Mouse (Mus musculus): ENCODE results near the gene Lsp1.

Lsp1 gene

GRCm38 (mm10) chr7:142476271-142476670, 15.7 kb downstream of the Lsp1 start:
- no peak for DNase-seq (ENCODE audit: low spot score in 2 of 2)

GRCm38 (mm10) chr7:142476795-142477452, 16.3 kb downstream of the Lsp1 start:
- no peak for DNase-seq (ENCODE audit: low spot score in 2 of 2)

GRCm38 (mm10) chr7:142478001-142478400, 17.4 kb downstream of the Lsp1 start:
- no peak for DNase-seq (ENCODE audit: low spot score in 2 of 2)

- no peak for DNase-seq (ENCODE audit: low spot score in 2 of 2)
These were observed 18.0 kb downstream of the Lsp1 start for GRCm38 (mm10) chr7:142478574-142478973.

- DNase-seq (ENCODE audit: low spot score in 2 of 2): no peak
These were observed 18.7 kb downstream of the Lsp1 start for GRCm38 (mm10) chr7:142479307-142479706.

- no peak for DNase-seq (ENCODE audit: low spot score in 2 of 2)
These were observed 19.3 kb downstream of the Lsp1 start for GRCm38 (mm10) chr7:142479886-142480285.

GRCm38 (mm10) chr7:142480661-142481060, 20.1 kb downstream of the Lsp1 start:
- DNase-seq (ENCODE audit: low spot score in 2 of 2): no peak

- peak in 1 of 2 experiments; percentile 34 for DNase-seq (ENCODE audit: low spot score in 2 of 2)
These were observed 20.6 kb downstream of the Lsp1 start for GRCm38 (mm10) chr7:142481186-142481567.

- no peak for DNase-seq (ENCODE audit: low spot score in 2 of 2)
These were observed 21.1 kb downstream of the Lsp1 start for GRCm38 (mm10) chr7:142481568-142482255.

GRCm38 (mm10) chr7:142482256-142482609, 21.6 kb downstream of the Lsp1 start:
- no peak for DNase-seq (ENCODE audit: low spot score in 2 of 2)

- DNase-seq (ENCODE audit: low spot score in 2 of 2): no peak
These were observed 22.5 kb downstream of the Lsp1 start for GRCm38 (mm10) chr7:142483136-142483535.

- DNase-seq (ENCODE audit: low spot score in 2 of 2): no peak
These were observed 24.2 kb downstream of the Lsp1 start for GRCm38 (mm10) chr7:142484780-142485179.

- no peak for DNase-seq (ENCODE audit: low spot score in 2 of 2)
These were observed 26.1 kb downstream of the Lsp1 start for GRCm38 (mm10) chr7:142486751-142487162.

GRCm38 (mm10) chr7:142487341-142487859, 26.8 kb downstream of the Lsp1 start:
- DNase-seq (ENCODE audit: low spot score in 2 of 2): peak in 1 of 2 experiments; percentile 32

GRCm38 (mm10) chr7:142488053-142488452, 27.4 kb downstream of the Lsp1 start:
- no peak for DNase-seq (ENCODE audit: low spot score in 2 of 2)

GRCm38 (mm10) chr7:142493535-142493934, 32.9 kb downstream of the Lsp1 start:
- DNase-seq (ENCODE audit: low spot score in 2 of 2): no peak

- DNase-seq (ENCODE audit: low spot score in 2 of 2): no peak
These were observed 35.5 kb downstream of the Lsp1 start for GRCm38 (mm10) chr7:142496158-142496557.

- no peak for DNase-seq (ENCODE audit: low spot score in 2 of 2)
These were observed 36.2 kb downstream of the Lsp1 start for GRCm38 (mm10) chr7:142496800-142497199.

- peak in 1 of 2 experiments; percentile 36 for DNase-seq (ENCODE audit: low spot score in 2 of 2)
These were observed 37.2 kb downstream of the Lsp1 start for GRCm38 (mm10) chr7:142497775-142498174.

GRCm38 (mm10) chr7:142498575-142498974, 38.0 kb downstream of the Lsp1 start, which contains the start of gene Tnnt3:
Gene Tnnt3 (plus strand): TSS chr7:142498836.
- no peak for DNase-seq (ENCODE audit: low spot score in 2 of 2)

- DNase-seq (ENCODE audit: low spot score in 2 of 2): no peak
These were observed 38.6 kb downstream of the Lsp1 start for GRCm38 (mm10) chr7:142499010-142499721.

GRCm38 (mm10) chr7:142500032-142500431, 39.4 kb downstream of the Lsp1 start:
- DNase-seq (ENCODE audit: low spot score in 2 of 2): no peak

All from left cerebral cortex, adult 9 months (tissue).